ENCODE assay signal across 25 mouse cellular contexts in the genomic region with DNA sequence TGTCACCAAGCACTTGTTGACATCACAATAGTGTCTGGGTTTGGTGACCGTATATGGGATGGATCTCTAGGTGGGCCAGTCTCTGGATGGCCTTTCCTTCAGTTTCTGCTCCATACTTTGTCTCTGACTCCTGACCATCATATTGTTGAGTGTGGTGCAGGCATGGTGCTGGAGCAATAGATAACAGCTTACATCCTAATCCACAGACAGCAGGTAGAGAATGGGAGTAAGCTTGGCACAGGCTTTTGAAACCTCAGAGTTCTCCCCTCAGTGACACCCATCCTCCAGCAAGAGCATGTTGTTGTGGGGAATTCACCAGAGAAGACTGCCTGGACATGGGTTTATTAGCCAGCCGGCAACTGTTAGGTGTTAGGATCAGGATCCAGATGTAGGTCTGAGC.
"Had no signal": no experiment of that assay in that cellular context is flagged by ENCODE, and none has a peak within 500 bp of the region (broad histone marks: within the 10 kb centered on the region; RNA-seq: fewer than 3 reads in every experiment).

No protein-coding gene starts in this region.

- H3K9me3 ChIP-seq: heart, embryonic 10.5 days; heart, embryonic 12.5 days; hindbrain, embryonic 10.5 days; hindbrain, embryonic 13.5 days; hindbrain, embryonic 15.5 days; kidney, embryonic 15.5 days; limb, embryonic 10.5 days; limb, embryonic 12.5 days had no signal

- ATAC-seq: hindbrain, postnatal 0 days; intestine, embryonic 16.5 days had no signal

- H3K27me3 ChIP-seq: heart, embryonic 12.5 days; hindbrain, embryonic 13.5 days; hindbrain, embryonic 15.5 days; kidney, embryonic 15.5 days; limb, embryonic 12.5 days had no signal

- DNase-seq: gastrocnemius, adult 2 months; gastrocnemius, postnatal 10 days; gastrocnemius, postnatal 25 days; heart, adult 18-20 months; heart, postnatal 10 days; heart, postnatal 4 days; kidney, adult 11 months; kidney, adult 2 months; kidney, adult 9 months; kidney, postnatal 14 days; kidney, postnatal 36 days; layer of hippocampus, adult 9-11 months; layer of hippocampus, postnatal 36 days had no signal

- H3K4me3 ChIP-seq: gastrocnemius, adult 2 months; heart, embryonic 10.5 days; heart, embryonic 12.5 days; hindbrain, embryonic 10.5 days; hindbrain, embryonic 13.5 days; hindbrain, embryonic 15.5 days; kidney, embryonic 15.5 days; left cerebral cortex, adult 2 months; limb, embryonic 10.5 days; limb, embryonic 12.5 days had no signal

- H3K4me1 ChIP-seq: heart, embryonic 12.5 days; hindbrain, embryonic 15.5 days; limb, embryonic 10.5 days; limb, embryonic 12.5 days had no signal

- H3K36me3 ChIP-seq: heart, embryonic 10.5 days; heart, embryonic 12.5 days; hindbrain, embryonic 10.5 days; hindbrain, embryonic 13.5 days; hindbrain, embryonic 15.5 days; kidney, embryonic 15.5 days; limb, embryonic 10.5 days; limb, embryonic 12.5 days had no signal

- H3K9ac ChIP-seq: heart, embryonic 12.5 days; hindbrain, embryonic 13.5 days; hindbrain, embryonic 15.5 days; kidney, embryonic 15.5 days; limb, embryonic 12.5 days had no signal

- H3K27ac ChIP-seq: gastrocnemius, adult 2 months; heart, embryonic 10.5 days; hindbrain, embryonic 10.5 days; hindbrain, embryonic 13.5 days; hindbrain, embryonic 15.5 days; hindbrain, postnatal 0 days; kidney, embryonic 15.5 days; kidney, postnatal 0 days; left cerebral cortex, adult 2 months; limb, embryonic 10.5 days; limb, embryonic 12.5 days had no signal

- H3K4me2 ChIP-seq: heart, embryonic 12.5 days; hindbrain, embryonic 13.5 days; hindbrain, embryonic 15.5 days; kidney, embryonic 15.5 days; limb, embryonic 12.5 days had no signal
